Mouse (Mus musculus) olfactory bulb, adult 2 months (tissue): Measurements from ENCODE around the gene Zfp708. TPM values are rescaled to one million over a fixed set of nuclear protein-coding genes. Genes with fewer than 3 reads are reported as not detected.
A peak's percentile ranks its signal among the peaks of the same experiment; 100 is the strongest.

Experiments used
- H3K27ac ChIP-seq: fragments of 200-500 bp; 2 replicates; pipeline ENCODE4 v1.5.1; 2012; ENCODE audit warnings: low read depth, low read length; ENCODE audit not compliant: insufficient read depth
- H3K4me1 ChIP-seq: fragments of 200-500 bp; 2 replicates; pipeline ENCODE4 v1.6.1; 2012; ENCODE audit warnings: low read length; ENCODE audit not compliant: control insufficient read depth, insufficient read depth
- H3K4me3 ChIP-seq: fragments of 200-500 bp; 2 replicates; pipeline ENCODE4 v1.5.1; 2012; ENCODE audit warnings: mild to moderate bottlenecking, low read depth, low read length, moderate library complexity; ENCODE audit not compliant: insufficient read depth
- CTCF ChIP-seq: fragments of 200-500 bp; IDR thresholded peaks from 2 replicates; pipeline ENCODE4 v1.5.1; 2012; ENCODE audit warnings: low read depth, mild to moderate bottlenecking, low read length, moderate library complexity; ENCODE audit not compliant: insufficient read depth
- POLR2A ChIP-seq: fragments of 200-500 bp; IDR thresholded peaks from 2 replicates; pipeline ENCODE4 v1.6.1; 2012; ENCODE audit warnings: mild to moderate bottlenecking, low read depth, low read length, moderate library complexity; ENCODE audit not compliant: insufficient read depth
- WGBS: fragments of 180-500 bp; shearing (Covaris S2); methylation state at CpG from one replicate; pipeline ENCODE4 v1.1.7; 2018; 5-methylcytosine and 5-hydroxymethylcytosine counted together
- polyA plus RNA-seq: library from polyadenylated mRNA; stranded (reverse); fragments of >200 nt; gene quantifications from 2 replicates; pipeline ENCODE4 v1.2.4, GENCODE M21; 2012; ENCODE audit warnings: low replicate concordance; ENCODE audit not compliant: missing spikeins, insufficient read depth, insufficient read length

Gene Zfp708
- polyA plus RNA-seq, 1 experiment, result not detected

DNA sequence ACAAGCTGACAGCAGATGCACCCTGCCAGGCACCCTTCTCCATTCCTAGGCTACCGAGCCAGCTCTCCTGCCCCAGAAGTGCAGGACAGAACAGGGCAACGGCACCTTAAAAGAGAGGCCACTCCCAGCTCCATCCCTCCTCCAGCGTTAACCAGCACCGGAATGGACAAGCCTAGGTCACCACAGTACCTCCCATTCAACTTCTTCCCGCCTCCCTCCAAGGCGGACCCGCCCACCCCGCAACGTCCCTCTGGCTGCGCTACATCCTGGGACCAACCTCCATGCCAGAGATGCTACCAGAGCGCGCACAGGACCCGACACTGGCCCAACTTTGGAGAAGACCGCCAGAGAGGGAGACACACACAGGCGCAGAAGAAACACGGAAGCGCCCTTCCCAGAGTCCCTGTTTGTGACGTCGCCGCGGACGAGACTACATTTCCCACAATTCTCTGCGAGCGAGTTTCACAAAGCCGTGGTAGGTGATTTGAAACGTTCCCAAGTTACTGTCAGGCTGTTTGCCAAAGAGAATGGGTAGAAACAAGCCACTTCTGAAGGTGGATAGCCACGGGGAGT is 36.9 kb downstream of the Zfp708 start, which contains the start of gene Zfp712:
Gene Zfp712 (minus strand): TSS at position 385 of the 573 bp plus-strand sequence.
- Histone ChIP-seq H3K4me3 (peak within 1 kb of the TSS; percentile 78), H3K27ac (no peak within 1 kb of the TSS), H3K4me1 (no peaks in the 10 kb centered on the region; the same call in 1 of the 2 replicates)
- TF ChIP-seq CTCF (no peak), POLR2A (peak; percentile 37; the same call in 1 of the 2 replicates)
- under 1% methylated on average over 27 of the region's 27 CpGs for WGBS

DNA sequence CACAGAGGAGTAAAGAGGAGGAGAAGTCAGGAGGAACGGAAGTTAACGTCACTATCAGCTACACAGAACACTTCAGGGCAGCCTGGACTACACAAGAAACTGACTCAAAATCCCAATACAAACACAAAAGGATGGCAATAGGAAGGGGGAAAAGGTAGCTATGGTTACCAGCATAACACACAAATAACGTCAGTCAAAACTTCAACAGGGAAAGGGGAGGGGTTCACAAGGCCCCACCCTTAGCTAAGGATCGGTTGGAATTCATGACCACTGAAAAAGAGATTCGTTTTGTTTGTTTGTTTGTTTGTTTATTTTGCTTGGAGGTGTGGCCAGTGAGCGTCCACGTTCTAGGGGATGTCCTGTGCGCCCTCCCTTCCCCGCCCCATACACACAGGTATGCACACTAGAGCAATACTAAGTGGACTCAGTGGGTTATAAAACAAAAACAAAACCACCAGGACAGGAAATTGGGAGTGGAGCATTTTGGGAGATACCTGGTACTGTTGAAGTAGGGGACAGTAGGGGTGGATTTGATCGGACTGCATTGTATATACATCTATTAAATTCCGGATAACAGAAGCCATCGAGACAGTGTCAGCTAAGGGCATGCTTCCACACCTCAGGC is 37.5 kb downstream of the Zfp708 start:
- Histone ChIP-seq H3K27ac (no peak overlapping the region), H3K4me3 (peak overlapping the region; percentile 78), H3K4me1 (no peaks in the 10 kb centered on the region; the same call in 1 of the 2 replicates)
- TF ChIP-seq POLR2A, result no peak
- no peak for TF ChIP-seq CTCF
- WGBS, result 4% methylated on average over 12 of the region's 12 CpGs

Other genes with a start within 250 kb of the Zfp708 start
- not detected in 2 replicates for gene Gm10767, start 193.1 kb downstream of the Zfp708 start, polyA plus RNA-seq
- gene Zfp712, start 36.8 kb downstream of the Zfp708 start, polyA plus RNA-seq, result not detected in 2 replicates
- gene Gm28557, start 10.6 kb upstream of the Zfp708 start, polyA plus RNA-seq, result not detected in 2 replicates
- gene Rslcan18, start 18.3 kb upstream of the Zfp708 start, polyA plus RNA-seq, result not detected in 2 replicates
- not detected in 2 replicates for gene Zfp759, start 23.7 kb upstream of the Zfp708 start, polyA plus RNA-seq
- gene Rsl1, start 75.2 kb upstream of the Zfp708 start, polyA plus RNA-seq, result not detected in 2 replicates
- not detected in 2 replicates for gene Zfp455, start 96.5 kb upstream of the Zfp708 start, polyA plus RNA-seq
- gene Zfp458, start 180.5 kb upstream of the Zfp708 start, polyA plus RNA-seq, result not detected in 2 replicates
- not detected in 2 replicates for gene Zfp457, start 208.5 kb upstream of the Zfp708 start, polyA plus RNA-seq
- gene Zfp595, start 234.6 kb upstream of the Zfp708 start, polyA plus RNA-seq, result not detected in 2 replicates